ENCODE assay signal across 9 mouse cellular contexts in the genomic region with DNA sequence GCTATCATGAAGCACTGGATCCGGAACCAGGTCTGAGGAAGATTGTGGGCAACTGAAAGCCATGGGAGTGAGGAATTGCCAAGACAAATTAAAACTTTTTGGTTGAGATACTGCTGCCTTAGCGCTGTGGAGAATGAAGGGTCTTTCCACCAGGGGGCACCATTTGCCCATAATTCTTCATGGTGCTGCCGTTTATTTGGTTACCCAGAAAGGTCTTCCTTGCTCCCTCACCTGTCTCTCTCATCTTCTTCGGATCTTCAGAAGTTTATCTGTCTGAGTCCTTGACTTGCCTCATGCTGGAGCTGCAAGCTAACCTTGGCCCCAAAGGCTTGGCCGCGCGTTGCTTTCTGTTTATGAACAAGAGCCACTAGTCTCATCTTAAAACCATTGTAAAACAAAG. TPM values are rescaled to one million over a fixed set of nuclear protein-coding genes. Genes with fewer than 3 reads are reported as not detected.
DNase-seq lines count a peak whose midpoint lies in the region; ATAC-seq and TF ChIP-seq lines count a peak whose summit lies in the region.
"Had no signal": no experiment of that assay in that cellular context is flagged by ENCODE, and none has a peak within 500 bp of the region (broad histone marks: within the 10 kb centered on the region; RNA-seq: fewer than 3 reads in every experiment).

No protein-coding gene starts in this region.

- H3K4me1 ChIP-seq in G1E (ENCODE audit: insufficient read depth, low read depth, low read length): no peaks in the 10 kb centered on the region
- H3K4me1 ChIP-seq in bone marrow, adult 2 months (ENCODE audit: control insufficient read depth, insufficient read depth, low read length): peaks cover 1% of the 10 kb centered on the region; the same call in 1 of the 2 replicates

- no peak overlapping the region for H3K4me3 ChIP-seq in layer of hippocampus, adult 2 months
- H3K4me3 ChIP-seq in G1E (ENCODE audit: low read depth, low read length): no peak overlapping the region
- no peak overlapping the region for H3K4me3 ChIP-seq in bone marrow, adult 2 months (replicated peaks; ENCODE audit: control insufficient read depth, low read depth, low read length)

- no peak for TF ChIP-seq POLR2A in bone marrow, adult 2 months (IDR thresholded peaks at IDR 0.05; ENCODE audit: borderline replicate concordance, control insufficient read depth, low read depth, low read length)

- no peaks in the 10 kb centered on the region for H3K36me3 ChIP-seq in G1E (replicated peaks)

- H3K27ac ChIP-seq in layer of hippocampus, adult 2 months: no peak overlapping the region
- H3K27ac ChIP-seq in bone marrow, adult 2 months (ENCODE audit: control insufficient read depth, insufficient read depth, low read depth, low read length, poor library complexity): no peak overlapping the region

- no peaks in the 10 kb centered on the region for H3K9me3 ChIP-seq in G1E (replicated peaks)

- peak; percentile 64 for TF ChIP-seq CTCF in layer of hippocampus, adult 2 months (conservative IDR thresholded peaks at IDR 0.05)
- TF ChIP-seq CTCF in G1E (IDR thresholded peaks at IDR 0.05; ENCODE audit: low read depth, low read length): no peak; the same call in 1 of the 2 replicates
- peak; percentile 57 for TF ChIP-seq CTCF in bone marrow, adult 2 months (IDR thresholded peaks at IDR 0.05; ENCODE audit: control insufficient read depth, insufficient read depth, low read length)

- 29% methylated on average over 7 of the region's 7 CpGs for WGBS in bone marrow, adult 2 months

- no peak for DNase-seq in layer of hippocampus, adult 2 months (ENCODE audit: low spot score in 2 of 2)
- DNase-seq in layer of hippocampus, adult 9-11 months: no peak
- DNase-seq in G1E (ENCODE audit: low spot score): peak; percentile 7
- peak; percentile 13 for DNase-seq in kidney, postnatal 14 days
- DNase-seq in cerebellum, adult 11 months: no peak
- DNase-seq in urinary bladder, postnatal 25 days (ENCODE audit: low spot score): no peak

- no peak for ATAC-seq in G1E (ENCODE audit: extremely low read depth, insufficient number of reproducible peaks, low FRiP score, poor library complexity, severe bottlenecking)
- ATAC-seq in neutrophil, adult 5-6 weeks (ENCODE audit: extremely low read depth, insufficient number of reproducible peaks, low FRiP score, poor library complexity, severe bottlenecking): peak; percentile 69

- no peaks in the 10 kb centered on the region for H3K27me3 ChIP-seq in G1E (ENCODE audit: insufficient read depth, low read length)

RNA-seq across cellular contexts. Expression of a gene that starts 6.3 kb away (rescaled TPM):
- not detected for total RNA-seq in layer of hippocampus, adult 2 months (2021)
- not detected in 2 replicates for total RNA-seq in G1E (2014; fragmentation: Nextera tagmentation)
- not detected in 2 replicates for total RNA-seq in G1E (2017)
- polyA plus RNA-seq in G1E (2012): not detected in 2 replicates
- not detected in 2 replicates for polyA plus RNA-seq in bone marrow, adult 2 months (2011; ENCODE audit: insufficient read depth, insufficient read length, low replicate concordance, missing spikeins)
- total RNA-seq in neutrophil, adult 5-6 weeks (2017): not detected in 2 replicates
- polyA plus RNA-seq: gonadal fat pad, adult 2 months had no signal

RNA-seq across cellular contexts. Expression of a gene that starts 6.6 kb away (rescaled TPM):
- not detected for total RNA-seq in layer of hippocampus, adult 2 months (2021)
- total RNA-seq in G1E (2014; fragmentation: Nextera tagmentation) (not detected in 2 replicates), G1E (2017) (not detected in 2 replicates)
- polyA plus RNA-seq in G1E (2012): not detected in 2 replicates
- not detected in 2 replicates for polyA plus RNA-seq in bone marrow, adult 2 months (2011; ENCODE audit: insufficient read depth, insufficient read length, low replicate concordance, missing spikeins)
- total RNA-seq in neutrophil, adult 5-6 weeks (2017): not detected in 2 replicates

RNA-seq across cellular contexts. Expression of a gene that starts 46.8 kb away (rescaled TPM):
- not detected for total RNA-seq in layer of hippocampus, adult 2 months (2021)
- not detected in 2 replicates for total RNA-seq in G1E (2014; fragmentation: Nextera tagmentation)
- 0.44 TPM in 1 of 2 replicates, not detected in the other for total RNA-seq in G1E (2017)
- polyA plus RNA-seq in G1E (2012): not detected in 2 replicates
- not detected in 2 replicates for polyA plus RNA-seq in bone marrow, adult 2 months (2011; ENCODE audit: insufficient read depth, insufficient read length, low replicate concordance, missing spikeins)
- total RNA-seq in neutrophil, adult 5-6 weeks (2017): not detected in 2 replicates

RNA-seq across cellular contexts. Expression of a gene that starts 58.1 kb away (rescaled TPM):
- not detected for total RNA-seq in layer of hippocampus, adult 2 months (2021)
- total RNA-seq in G1E (2014; fragmentation: Nextera tagmentation): not detected in 2 replicates
- not detected in 2 replicates for total RNA-seq in G1E (2017)
- polyA plus RNA-seq in G1E (2012): not detected in 2 replicates
- not detected in 2 replicates for polyA plus RNA-seq in bone marrow, adult 2 months (2011; ENCODE audit: insufficient read depth, insufficient read length, low replicate concordance, missing spikeins)
- not detected in 2 replicates for total RNA-seq in neutrophil, adult 5-6 weeks (2017)
- polyA plus RNA-seq: gonadal fat pad, adult 2 months had no signal

Comparison
In these comparisons a context has a peak if more than half of its experiments do, and no peak if none do; other contexts are left out.
1. DNase-seq: peak in G1E (single experiment) and kidney, postnatal 14 days (single experiment); none in layer of hippocampus, adult 2 months (0 of 2), layer of hippocampus, adult 9-11 months (single experiment), cerebellum, adult 11 months (single experiment) and urinary bladder, postnatal 25 days (single experiment).